Mouse (Mus musculus) kidney, postnatal 36 days (tissue): ENCODE results near the gene Gm11042.

ENCODE experiments used
- DNase-seq, 2 experiments: peaks; one replicate each; pipeline ENCODE4 v3.0.0; 2021 to 2022; ENCODE audit warnings: mixed read lengths in 2 of 2

Gm11042 gene

DNA sequence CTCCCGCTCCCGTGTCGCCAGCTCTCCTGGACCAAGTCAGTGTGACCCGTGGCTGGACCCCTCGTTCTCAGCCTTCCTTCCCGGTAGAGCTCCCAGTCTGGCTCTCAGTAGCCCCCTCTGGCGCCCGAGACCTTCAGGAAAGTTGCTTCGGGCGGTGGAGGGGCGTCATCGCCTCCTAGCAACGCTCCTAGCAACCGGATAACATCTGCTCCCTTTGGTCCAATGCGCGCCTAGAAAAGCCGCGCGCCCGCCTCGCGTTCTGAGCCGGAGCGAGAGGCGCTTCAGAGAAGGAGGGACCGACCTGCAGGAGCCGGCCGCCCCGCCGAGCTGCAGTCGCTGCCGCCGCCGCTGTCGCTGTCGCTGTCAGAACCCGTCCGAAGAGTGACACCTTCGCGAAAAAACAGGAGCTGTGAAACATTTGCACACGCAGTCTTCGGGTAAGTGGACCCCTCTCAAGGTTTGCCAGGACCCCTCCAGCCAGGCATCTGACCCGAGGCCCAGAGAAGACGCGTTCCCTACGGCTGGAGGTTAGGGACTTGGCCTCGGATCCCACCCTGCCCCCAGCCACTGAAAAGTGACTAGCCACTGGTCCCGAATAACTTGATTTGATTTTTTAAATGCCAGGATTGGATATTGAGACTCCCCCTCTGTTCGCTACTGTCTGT lies 32.0 kb downstream of the Gm11042 start:
- DNase-seq, result peak; percentile 22 to 46

DNA sequence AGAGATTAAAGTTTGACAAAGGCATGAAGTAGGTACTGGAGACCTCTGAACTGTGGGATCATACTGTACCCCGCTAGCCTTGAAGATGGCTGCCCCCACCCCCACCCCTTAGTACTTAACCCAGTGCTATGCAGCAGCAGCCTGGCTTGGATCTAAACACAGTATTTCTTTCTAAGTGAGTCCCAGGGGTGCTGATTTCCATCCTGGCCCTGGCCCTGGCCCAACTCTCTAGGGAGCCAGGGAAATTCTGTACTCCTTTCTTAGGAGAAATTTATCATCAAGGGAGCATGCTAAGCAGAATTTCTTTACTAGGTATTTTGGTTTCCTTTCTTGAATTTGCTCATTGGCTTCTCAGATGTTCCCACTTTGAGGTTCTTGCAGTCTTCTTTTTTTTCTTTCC lies 33.3 kb downstream of the Gm11042 start:
- no peak for DNase-seq

DNA sequence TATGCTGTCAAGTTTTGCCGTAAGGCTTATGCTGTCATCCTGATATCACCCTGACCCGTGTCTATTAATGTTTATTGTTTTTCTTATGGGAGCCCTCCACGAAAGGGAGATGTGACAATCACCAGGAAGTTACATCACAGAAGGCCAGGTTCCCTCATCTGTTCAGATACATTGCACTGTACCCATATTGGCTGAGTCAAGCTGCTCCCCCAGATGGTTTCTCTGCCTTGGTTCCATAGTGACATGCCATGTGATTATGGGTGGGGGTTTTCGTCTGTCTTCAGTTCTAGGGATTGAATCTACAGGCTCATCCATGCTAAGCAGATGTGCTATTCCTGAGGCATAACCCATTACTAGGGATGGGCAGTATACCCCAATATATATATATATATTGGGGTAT lies 34.8 kb downstream of the Gm11042 start:
- no peak for DNase-seq

DNA sequence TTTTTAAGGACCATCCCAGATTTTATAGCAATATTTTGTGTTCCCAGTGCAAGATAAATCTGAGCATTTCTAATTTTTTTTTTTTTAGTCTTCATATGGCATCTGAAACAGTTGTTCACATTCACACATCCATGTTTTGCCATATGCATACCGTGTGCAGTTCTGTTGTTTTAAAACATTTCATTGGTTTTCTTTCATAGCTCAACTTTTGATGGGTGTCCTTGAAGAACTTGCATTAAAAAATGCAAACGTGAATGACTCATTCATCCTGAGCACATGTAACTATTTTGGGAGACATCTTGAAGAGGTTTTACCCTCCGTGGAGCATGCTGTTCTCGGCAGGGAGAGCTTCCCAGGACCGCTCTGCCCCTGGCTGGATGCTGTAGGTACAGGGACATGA lies 38.9 kb downstream of the Gm11042 start:
- DNase-seq, result no peak

DNA sequence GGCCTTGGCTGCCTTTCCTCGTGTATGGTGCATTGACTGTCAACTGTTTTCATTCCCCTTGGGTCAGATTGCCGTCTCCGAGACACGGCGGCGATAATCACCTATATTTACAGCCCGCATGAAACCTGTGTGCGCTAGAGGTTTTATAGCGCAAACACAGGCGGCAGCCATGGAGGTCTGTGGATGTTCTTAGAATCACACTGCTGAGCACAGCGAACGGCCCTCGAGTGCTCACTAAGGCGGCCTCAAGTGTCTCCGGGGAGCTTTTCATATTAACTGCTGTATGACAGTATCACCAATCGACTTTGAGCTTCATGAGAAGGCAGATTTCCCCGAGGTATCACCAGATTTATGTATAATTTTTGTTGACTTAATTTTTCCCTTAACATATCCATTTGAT lies 43.6 kb downstream of the Gm11042 start:
- no peak for DNase-seq

DNA sequence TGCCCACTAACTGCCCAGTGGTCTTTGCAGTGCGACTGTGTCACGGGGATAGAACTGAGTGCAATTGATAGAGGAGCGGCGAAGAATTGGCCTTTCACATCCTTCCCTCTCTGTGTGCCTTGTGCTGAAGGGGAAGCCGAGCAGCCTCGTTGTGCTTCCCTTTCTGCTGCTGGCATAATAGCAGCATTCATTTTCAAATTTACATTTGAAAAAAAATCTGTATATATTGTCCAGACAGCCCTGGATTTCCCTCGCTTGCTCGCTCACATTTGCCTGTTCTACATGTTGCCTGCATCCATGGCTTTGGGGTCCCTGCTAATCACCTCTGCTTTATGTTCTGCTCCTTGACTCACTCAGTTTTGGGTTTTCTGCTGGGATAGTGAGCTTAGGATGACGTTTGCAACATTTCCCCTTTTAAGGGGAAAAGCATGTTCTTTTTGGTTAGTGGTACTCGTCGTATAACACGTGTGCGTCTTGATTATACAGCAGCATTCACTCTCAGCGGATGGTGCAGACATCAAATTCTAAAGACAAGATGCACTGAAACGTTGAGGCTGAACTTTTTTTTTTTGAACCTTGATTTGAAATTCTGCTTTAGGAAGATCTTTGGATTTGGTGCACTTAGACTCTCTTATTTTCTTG lies 47.4 kb downstream of the Gm11042 start:
- DNase-seq, result no peak

DNA sequence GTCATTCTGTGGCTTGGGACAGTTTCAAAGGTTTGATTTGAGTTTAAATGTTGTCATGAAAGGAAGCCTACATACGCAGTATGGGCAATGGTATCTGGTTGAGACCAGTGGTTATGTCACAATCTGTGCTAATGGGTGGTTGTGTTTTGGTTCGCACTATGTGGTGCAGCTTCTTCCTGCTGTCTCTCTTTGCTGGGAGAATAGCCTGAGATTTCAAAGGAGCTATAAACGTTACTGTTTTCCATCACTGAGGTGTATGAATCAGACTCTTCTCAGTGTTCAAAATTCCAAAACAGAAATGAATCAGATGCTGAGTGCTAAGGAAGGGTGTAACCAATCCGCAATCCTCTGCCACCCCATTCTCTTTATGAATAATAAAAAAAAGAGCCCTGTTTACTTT lies 49.1 kb downstream of the Gm11042 start:
- DNase-seq, result no peak
